Mouse (Mus musculus): ENCODE measurements at regions not wholly inside any gene's neighbourhood (a gene's known extent, or its start where the extent isn't known, plus 50 kb on each side); places are given as distances from the start of the nearest gene placed in this dataset.

DNA sequence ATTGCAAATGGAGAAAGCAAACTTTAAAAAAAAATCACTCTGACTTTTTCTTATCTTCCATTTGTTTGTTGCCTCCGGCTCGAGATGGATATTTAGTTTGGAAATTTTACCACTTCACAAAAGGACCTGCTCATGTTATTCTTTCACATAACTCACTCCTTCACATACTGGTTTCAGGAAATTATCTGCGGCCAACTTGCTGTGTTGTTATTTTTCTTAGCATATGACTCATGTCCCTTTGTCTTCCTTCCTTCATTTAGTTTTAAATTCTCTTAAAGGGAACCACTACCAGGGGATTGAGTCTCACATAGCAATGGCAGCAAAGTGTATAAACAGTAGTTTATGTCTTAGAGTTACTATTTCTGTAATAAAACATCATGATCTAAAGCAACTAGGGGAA is 217.8 kb downstream of the Ahr start:
- TF ChIP-seq POLR2A (IDR thresholded peaks at IDR 0.05; ENCODE audit: borderline replicate concordance, extremely low read depth, low read depth, low read length) = no peak
- no peak for TF ChIP-seq CTCF (IDR thresholded peaks at IDR 0.05; ENCODE audit: insufficient read depth, low read length)

Measured in lung, adult 2 months (tissue).